Mouse (Mus musculus) heart, embryonic 16.5 days (tissue): ENCODE results near the gene Zfp286. TPM values are rescaled to one million over a fixed set of nuclear protein-coding genes. Genes with fewer than 3 reads are reported as not detected.

Experiments used
- ATAC-seq: fragments of 200-750 bp; cut with Nextera tagmentation; replicated peaks from 2 replicates; pipeline ENCODE4 v1.8.0; 2017; ENCODE audit warnings: moderate number of reproducible peaks; ENCODE audit not compliant: insufficient read depth, low FRiP score; ENCODE audit errors: extremely low read depth
- H3K27ac ChIP-seq: fragments of 300-500 bp; sonication (generic); 2 replicates; pipeline ENCODE4 v1.5.1; 2014; ENCODE audit warnings: mild to moderate bottlenecking, low read length, control low read depth, moderate library complexity
- H3K27me3 ChIP-seq: fragments of 300-500 bp; sonication (generic); 2 replicates; pipeline ENCODE4 v1.6.1; 2014; ENCODE audit warnings: low read length, mixed read lengths; ENCODE audit not compliant: control insufficient read depth, insufficient read depth
- H3K36me3 ChIP-seq: fragments of 300-500 bp; sonication (generic); 2 replicates; pipeline ENCODE4 v1.6.1; 2014; ENCODE audit not compliant: control insufficient read depth, insufficient read depth
- H3K4me1 ChIP-seq: fragments of 300-500 bp; sonication (generic); 2 replicates; pipeline ENCODE4 v1.6.1; 2014; ENCODE audit warnings: low read length, mixed read lengths; ENCODE audit not compliant: control insufficient read depth, insufficient read depth
- H3K4me2 ChIP-seq: fragments of 300-500 bp; sonication (generic); 2 replicates; pipeline ENCODE4 v1.6.1; 2014; ENCODE audit warnings: low read depth, mild to moderate bottlenecking, control low read depth, low read length
- H3K4me3 ChIP-seq: fragments of 300-500 bp; sonication (generic); 2 replicates; pipeline ENCODE4 v1.5.1; 2014; ENCODE audit warnings: mild to moderate bottlenecking, control low read depth, low read length
- H3K9ac ChIP-seq: fragments of 300-500 bp; sonication (generic); 2 replicates; pipeline ENCODE4 v1.6.1; 2014; ENCODE audit warnings: low read length, control low read depth
- H3K9me3 ChIP-seq: fragments of 300-500 bp; sonication (generic); replicated peaks from 2 replicates; pipeline ENCODE4 v1.6.1; 2016; ENCODE audit warnings: low read length; ENCODE audit not compliant: control insufficient read depth
- WGBS: fragments of 180-500 bp; shearing (Covaris S2); extraction: QIAGEN DNeasy Blood & Tissue Kit; methylation state at CpG from one replicate; pipeline ENCODE4 v1.1.7; 2014; 5-methylcytosine and 5-hydroxymethylcytosine counted together
- polyA plus RNA-seq: library from polyadenylated mRNA; unstranded; fragments of >200 nt; fragmentation: Nextera tagmentation; extraction: Ambion mirVana; gene quantifications from 2 replicates; pipeline ENCODE4 v1.2.1, GENCODE M21; 2015

Zfp286 gene
- polyA plus RNA-seq, 1 experiment from 2014 or later = 8.7 TPM

DNA sequence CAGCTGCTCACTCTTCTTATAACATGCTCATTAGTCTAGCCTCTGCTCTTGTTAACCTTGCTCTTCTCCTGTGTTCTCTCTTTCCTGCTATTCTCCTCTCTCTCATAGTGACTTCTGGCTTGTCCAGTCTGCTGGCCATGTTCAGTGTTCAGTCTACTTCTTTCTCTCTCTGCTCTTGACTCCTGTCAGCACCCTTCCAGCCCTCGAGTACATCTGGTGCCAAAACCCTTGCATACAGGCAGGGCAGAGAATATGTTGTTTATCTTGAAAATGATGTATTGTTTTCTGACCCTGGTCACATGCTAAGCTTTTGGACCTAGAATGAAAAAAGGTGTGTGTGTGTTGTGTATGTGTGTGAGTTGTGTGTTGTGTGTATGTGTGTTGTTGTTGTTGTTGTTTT lies 24.2 kb upstream of the Zfp286 start:
- Histone ChIP-seq H3K36me3 (no peaks in the 10 kb centered on the region), H3K4me2 (no peak overlapping the region), H3K4me3 (no peak overlapping the region), H3K27me3 (no peaks in the 10 kb centered on the region), H3K4me1 (peaks cover 5% of the 10 kb centered on the region), H3K9ac (no peak overlapping the region), H3K27ac (no peak overlapping the region), H3K9me3 (no peaks in the 10 kb centered on the region)
- no peak for ATAC-seq
- 11% methylated on average over 1 of the region's 1 CpGs for WGBS

DNA sequence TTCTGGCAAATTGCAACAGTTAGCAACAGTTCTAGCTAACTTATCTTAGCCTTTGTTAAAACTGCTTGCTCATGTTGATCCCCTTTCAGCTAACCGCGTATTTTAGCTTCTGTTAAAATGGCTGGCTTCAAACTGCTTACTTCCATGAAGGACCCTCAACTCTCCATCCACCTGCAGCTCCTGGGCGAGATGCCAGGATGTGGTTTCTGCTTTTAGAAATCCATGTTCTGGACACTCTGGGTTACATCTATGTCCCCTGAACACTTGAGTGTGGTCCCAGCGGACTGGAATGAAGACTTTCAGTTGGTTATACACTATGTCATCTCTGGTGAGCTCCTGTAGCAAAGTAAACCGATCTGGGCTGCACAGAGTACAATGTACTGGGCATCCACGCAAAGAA lies 23.0 kb upstream of the Zfp286 start:
- H3K9ac ChIP-seq = no peak overlapping the region
- H3K27me3 ChIP-seq = no peaks in the 10 kb centered on the region
- no peak overlapping the region for H3K4me3 ChIP-seq
- WGBS = 80% methylated on average over 6 of the region's 6 CpGs
- H3K9me3 ChIP-seq = no peaks in the 10 kb centered on the region
- H3K36me3 ChIP-seq = no peaks in the 10 kb centered on the region
- H3K4me2 ChIP-seq = no peak overlapping the region
- H3K27ac ChIP-seq = no peak overlapping the region
- H3K4me1 ChIP-seq = peaks cover 5% of the 10 kb centered on the region
- ATAC-seq = no peak

DNA sequence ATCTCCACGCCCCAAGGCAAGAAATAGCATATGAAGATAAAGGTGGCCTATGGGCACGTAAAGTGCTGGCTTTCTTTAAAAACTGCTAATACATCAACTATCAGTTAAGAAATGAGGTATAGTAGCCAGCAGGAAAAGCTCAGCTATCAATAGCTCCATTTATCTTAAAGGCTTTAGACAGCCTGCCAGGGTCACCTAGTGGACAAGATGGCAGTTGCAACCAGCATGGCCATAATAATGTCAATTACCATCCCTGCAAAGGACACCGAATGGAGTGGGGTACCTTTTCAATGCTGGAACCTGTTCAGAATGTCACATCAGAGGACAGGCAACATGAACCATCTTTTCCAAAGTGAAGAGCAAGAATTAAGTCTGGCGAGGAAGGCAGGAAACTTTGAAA lies 19.9 kb upstream of the Zfp286 start:
- H3K27ac ChIP-seq = no peak overlapping the region
- WGBS = 62% methylated on average over 4 of the region's 4 CpGs
- H3K9me3 ChIP-seq = peaks cover 3% of the 10 kb centered on the region; the same call in 1 of the 2 replicates
- no peaks in the 10 kb centered on the region for H3K36me3 ChIP-seq
- no peak for ATAC-seq
- H3K4me1 ChIP-seq = peaks cover 5% of the 10 kb centered on the region
- no peaks in the 10 kb centered on the region for H3K27me3 ChIP-seq
- H3K4me2 ChIP-seq = no peak overlapping the region
- no peak overlapping the region for H3K9ac ChIP-seq
- no peak overlapping the region for H3K4me3 ChIP-seq

DNA sequence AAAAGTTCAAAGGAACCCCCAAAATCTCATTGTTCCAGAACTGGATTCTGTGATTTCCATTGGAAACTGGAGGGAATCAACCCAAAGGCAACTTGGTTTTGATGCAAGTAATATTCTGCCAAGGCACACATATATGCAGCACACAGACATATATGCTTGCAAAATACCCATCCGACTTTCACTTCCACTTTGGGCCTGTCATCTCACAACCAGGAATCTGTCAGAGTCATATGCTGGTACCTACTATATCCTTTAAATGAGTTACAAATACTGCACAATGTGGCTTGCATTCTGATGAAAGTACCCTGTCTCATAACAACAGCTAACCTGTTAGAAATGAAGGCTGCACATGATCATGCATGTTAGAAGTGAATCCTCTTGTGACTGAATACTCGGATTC lies 18.7 kb upstream of the Zfp286 start:
- Histone ChIP-seq H3K4me3 (no peak overlapping the region), H3K4me2 (no peak overlapping the region), H3K27me3 (no peaks in the 10 kb centered on the region), H3K36me3 (no peaks in the 10 kb centered on the region), H3K9me3 (peaks cover 3% of the 10 kb centered on the region; the same call in 1 of the 2 replicates), H3K4me1 (peaks cover under 1% of the 10 kb centered on the region; the same call in 1 of the 2 replicates), H3K9ac (no peak overlapping the region), H3K27ac (no peak overlapping the region)
- no peak for ATAC-seq
- WGBS = 85% methylated on average over 2 of the region's 2 CpGs

DNA sequence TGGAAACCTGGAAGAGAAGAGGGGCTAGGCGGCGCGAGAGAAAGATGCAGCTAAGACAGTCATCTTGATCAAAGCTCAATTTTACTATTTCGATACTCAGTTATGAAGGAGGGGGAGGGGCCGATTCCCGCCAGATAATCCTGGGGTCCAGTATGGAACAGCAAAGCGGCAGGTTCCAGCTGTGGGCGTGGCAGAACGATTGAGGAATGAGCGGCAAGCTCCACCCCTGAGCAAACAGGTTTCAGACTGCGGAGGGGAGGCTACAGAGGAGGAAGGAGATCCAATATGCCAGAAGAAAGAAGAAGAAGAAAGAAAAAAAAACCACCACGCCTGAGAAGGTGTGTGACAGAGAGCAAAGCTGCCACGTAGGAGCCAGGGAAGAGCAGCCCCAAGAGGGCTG lies 14.9 kb upstream of the Zfp286 start:
- no peak for ATAC-seq
- H3K27me3 ChIP-seq = no peaks in the 10 kb centered on the region
- H3K9ac ChIP-seq = no peak overlapping the region
- peaks cover 3% of the 10 kb centered on the region; the same call in 1 of the 2 replicates for H3K9me3 ChIP-seq
- H3K27ac ChIP-seq = no peak overlapping the region
- no peak overlapping the region for H3K4me2 ChIP-seq
- 44% methylated on average over 13 of the region's 13 CpGs for whole genome bisulfite sequencing
- no peaks in the 10 kb centered on the region for H3K36me3 ChIP-seq
- no peaks in the 10 kb centered on the region for H3K4me1 ChIP-seq
- H3K4me3 ChIP-seq = no peak overlapping the region

DNA sequence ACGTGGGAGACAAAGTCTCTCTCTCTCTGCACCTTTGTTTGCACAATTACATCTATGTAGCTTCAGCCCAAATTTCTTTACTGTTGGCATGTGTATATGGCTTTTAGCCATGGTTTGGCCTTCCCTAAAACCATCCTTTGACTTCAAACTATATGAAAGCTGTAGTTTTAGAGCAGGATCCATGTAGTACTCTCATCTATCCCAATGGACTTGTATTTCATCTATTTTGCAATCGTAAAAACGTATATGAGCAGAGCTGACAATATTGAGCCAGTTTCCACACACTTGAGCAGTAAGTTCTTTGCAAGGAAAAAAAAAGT lies 315 bp upstream of the Zfp286 start:
- H3K27ac ChIP-seq = no peak overlapping the region

DNA sequence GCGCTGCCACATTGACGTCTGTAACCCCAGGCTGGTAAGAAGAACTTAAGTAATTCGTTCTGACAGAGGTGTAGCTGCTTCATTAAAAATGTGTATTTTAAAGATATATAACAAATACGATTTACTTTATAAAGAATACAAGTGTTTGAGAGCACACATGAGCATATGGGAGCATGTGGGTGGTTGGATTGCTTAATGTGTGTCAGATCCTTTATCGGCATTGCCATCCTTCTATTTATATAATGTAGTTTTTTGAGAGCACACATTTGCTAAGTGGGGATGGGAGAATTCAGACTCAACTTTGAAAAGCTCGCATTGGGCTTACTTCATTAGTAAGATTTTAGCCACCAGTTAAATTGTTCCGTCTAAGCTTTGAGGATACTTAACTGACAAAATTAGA lies 12.8 kb downstream of the Zfp286 start:
- peaks cover 29% of the 10 kb centered on the region for H3K36me3 ChIP-seq
- no peaks in the 10 kb centered on the region for H3K4me1 ChIP-seq
- H3K27ac ChIP-seq = no peak overlapping the region
- peaks cover 36% of the 10 kb centered on the region for H3K9me3 ChIP-seq
- no peak overlapping the region for H3K4me3 ChIP-seq
- ATAC-seq = no peak
- no peak overlapping the region for H3K4me2 ChIP-seq
- H3K27me3 ChIP-seq = no peaks in the 10 kb centered on the region
- H3K9ac ChIP-seq = no peak overlapping the region
- WGBS = 92% methylated on average over 7 of the region's 7 CpGs

More for the DNA sequence above, 315 bp upstream of the Zfp286 start:
- WGBS = 59% methylated on average over 3 of the region's 3 CpGs
- 0 out of 2 replicates have a peak, but pooled peaks cover 5% of the 10 kb centered on the region for H3K4me1 ChIP-seq
- H3K36me3 ChIP-seq = peaks cover 2% of the 10 kb centered on the region
- ATAC-seq = no peak
- H3K27me3 ChIP-seq = no peaks in the 10 kb centered on the region
- H3K9me3 ChIP-seq = no peaks in the 10 kb centered on the region
- H3K4me2 ChIP-seq = peak overlapping the region; percentile 80
- peak overlapping the region; percentile 66 for H3K4me3 ChIP-seq
- peak overlapping the region; percentile 80; the same call in 1 of the 2 replicates for H3K9ac ChIP-seq

DNA sequence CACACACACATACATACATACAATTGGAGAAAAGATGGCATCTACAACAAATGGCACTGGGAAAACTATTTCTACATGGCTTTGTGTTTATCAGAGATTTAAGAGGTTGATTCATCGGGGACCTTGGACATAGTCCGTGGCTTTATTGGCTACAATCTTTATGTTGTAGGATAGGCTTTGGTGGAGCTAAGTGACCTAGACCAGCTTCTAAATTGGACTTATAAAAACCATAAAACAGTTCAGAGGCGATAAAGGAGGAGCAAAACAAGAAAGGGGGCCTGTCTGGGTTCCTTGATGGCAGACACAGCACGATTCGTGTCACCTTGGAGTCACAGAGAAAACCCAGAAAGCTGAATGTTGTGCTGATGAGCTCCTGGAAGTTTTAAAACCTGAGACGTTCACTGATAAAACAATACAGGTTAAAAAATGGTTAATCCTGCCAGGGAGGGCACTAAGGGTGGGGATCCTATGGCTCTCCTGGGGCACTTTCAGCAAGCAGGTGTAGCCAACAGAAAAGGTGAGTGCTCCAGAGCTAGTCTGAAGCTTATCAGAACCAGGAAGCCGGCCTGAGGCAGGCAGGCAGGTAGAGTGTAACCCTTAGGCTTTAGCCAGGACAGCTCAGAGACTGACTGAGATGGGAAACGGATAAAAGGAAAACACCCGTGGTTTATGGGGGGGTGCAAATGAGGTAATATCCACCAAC lies 28.4 kb downstream of the Zfp286 start:
- Histone ChIP-seq H3K27me3 (peaks cover 6% of the 10 kb centered on the region; the same call in 1 of the 2 replicates), H3K4me2 (peak overlapping the region; percentile 44), H3K27ac (no peak overlapping the region), H3K36me3 (no peaks in the 10 kb centered on the region), H3K9ac (no peak overlapping the region), H3K9me3 (no peaks in the 10 kb centered on the region), H3K4me1 (peaks cover 20% of the 10 kb centered on the region), H3K4me3 (no peak overlapping the region)
- no peak for ATAC-seq
- WGBS = 65% methylated on average over 9 of the region's 9 CpGs

DNA sequence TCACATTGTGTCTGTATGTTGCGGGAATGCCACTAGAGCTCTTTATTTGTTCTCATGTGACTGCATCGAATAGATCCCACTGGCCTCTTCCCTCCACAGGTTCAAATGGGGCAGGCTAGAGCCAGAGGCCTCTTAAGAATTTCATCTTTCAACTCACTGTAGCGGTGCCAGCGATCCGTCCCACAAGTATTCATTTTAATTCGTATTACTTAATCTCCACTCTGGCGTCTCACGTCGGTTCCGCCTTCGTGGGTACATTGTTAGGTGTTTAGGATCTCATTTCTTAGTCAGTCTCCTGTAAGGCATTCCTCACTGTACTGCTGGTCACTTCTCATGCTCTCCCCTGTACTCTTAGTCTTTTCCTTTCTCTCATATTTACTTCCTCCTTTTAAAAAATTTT lies 30.8 kb downstream of the Zfp286 start:
- H3K36me3 ChIP-seq = no peaks in the 10 kb centered on the region
- no peak for ATAC-seq
- 89% methylated on average over 11 of the region's 11 CpGs for WGBS

More for the DNA sequence above, 30.8 kb downstream of the Zfp286 start:
- Histone ChIP-seq H3K9me3 (no peaks in the 10 kb centered on the region), H3K4me3 (no peak overlapping the region), H3K4me2 (no peak overlapping the region), H3K9ac (no peak overlapping the region), H3K27ac (no peak overlapping the region), H3K27me3 (peaks cover 6% of the 10 kb centered on the region; the same call in 1 of the 2 replicates), H3K4me1 (peaks cover 20% of the 10 kb centered on the region)
